Mouse (Mus musculus): Measurements from ENCODE around the gene Ppp1r13l.

GRCm38 (mm10) chr7:19349188-19349915, 10.2 kb upstream of the Ppp1r13l start:
- no peak for TF ChIP-seq CTCF (IDR thresholded peaks at IDR 0.05; ENCODE audit: low read depth)
- no peak for TF ChIP-seq EP300 (optimal IDR thresholded peaks at IDR 0.05)
